Mouse (Mus musculus) heart, embryonic 15.5 days (tissue): ENCODE data around the gene Kank1. TPM values are rescaled to one million over a fixed set of nuclear protein-coding genes. Genes with fewer than 3 reads are reported as not detected.

Experiments used
- ATAC-seq: fragments of 200-750 bp; cut with Nextera tagmentation; replicated peaks from 2 replicates; pipeline ENCODE4 v1.8.0; 2017; ENCODE audit warnings: low read depth, moderate TSS enrichment; ENCODE audit not compliant: insufficient number of reproducible peaks, insufficient read depth, low FRiP score
- H3K27ac ChIP-seq: fragments of 300-500 bp; sonication (generic); 2 replicates; pipeline ENCODE4 v1.5.1; 2015; ENCODE audit warnings: mild to moderate bottlenecking, inconsistent platforms
- H3K27me3 ChIP-seq: fragments of 300-500 bp; sonication (generic); 2 replicates; pipeline ENCODE4 v1.6.1; 2015; ENCODE audit warnings: inconsistent platforms
- H3K36me3 ChIP-seq: fragments of 300-500 bp; sonication (generic); 2 replicates; pipeline ENCODE4 v1.6.1; 2015; ENCODE audit warnings: mild to moderate bottlenecking, inconsistent platforms
- H3K4me1 ChIP-seq: fragments of 300-500 bp; sonication (generic); replicated peaks from 2 replicates; pipeline ENCODE4 v1.6.1; 2015; ENCODE audit warnings: inconsistent platforms
- H3K4me2 ChIP-seq: fragments of 300-500 bp; sonication (generic); 2 replicates; pipeline ENCODE4 v1.6.1; 2015; ENCODE audit warnings: inconsistent platforms, mild to moderate bottlenecking, moderate library complexity
- H3K4me3 ChIP-seq: fragments of 300-500 bp; sonication (generic); 2 replicates; pipeline ENCODE4 v1.5.1; 2015; ENCODE audit warnings: mild to moderate bottlenecking, inconsistent platforms
- H3K9ac ChIP-seq: fragments of 300-500 bp; sonication (generic); 2 replicates; pipeline ENCODE4 v1.6.1; 2015; ENCODE audit warnings: mild to moderate bottlenecking, inconsistent platforms
- H3K9me3 ChIP-seq: fragments of 300-500 bp; sonication (generic); replicated peaks from 2 replicates; pipeline ENCODE4 v1.6.1; 2016; ENCODE audit warnings: inconsistent platforms
- WGBS: fragments of 180-500 bp; shearing (Covaris S2); methylation state at CpG from one replicate; pipeline ENCODE4 v1.1.7; 2015; ENCODE audit warnings: mixed read lengths; 5-methylcytosine and 5-hydroxymethylcytosine counted together
- polyA plus RNA-seq: library from polyadenylated mRNA; unstranded; fragments of >200 nt; fragmentation: Nextera tagmentation; extraction: Ambion mirVana; gene quantifications from 2 replicates; pipeline ENCODE4 v1.2.1, GENCODE M21; 2015

Kank1 gene
- polyA plus RNA-seq, 1 experiment from 2014 or later: 48.3 TPM

DNA sequence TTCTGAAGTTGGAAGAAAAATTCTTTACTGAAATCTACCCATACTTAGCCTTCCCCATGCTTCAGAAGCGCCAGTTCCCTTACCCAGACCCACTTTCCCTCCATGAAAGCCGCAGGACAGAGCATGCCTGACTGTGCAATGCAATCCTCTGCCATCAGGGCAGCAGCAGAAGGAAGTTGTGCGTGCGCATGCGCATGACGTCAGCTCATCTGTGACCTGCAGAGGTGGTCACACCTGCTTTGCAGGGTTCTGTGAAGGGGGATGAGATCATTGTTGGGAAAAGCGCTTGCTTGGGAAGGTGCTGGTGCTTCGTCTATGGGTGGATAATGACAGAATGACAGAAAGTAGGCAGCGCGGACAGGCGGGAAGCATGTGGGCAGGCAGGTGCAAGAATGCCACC, 155.4 kb downstream of the Kank1 start:
- no peaks in the 10 kb centered on the region for H3K9me3 ChIP-seq
- ATAC-seq: no peak
- H3K36me3 ChIP-seq: no peaks in the 10 kb centered on the region
- H3K4me3 ChIP-seq: no peak overlapping the region
- no peak overlapping the region for H3K4me2 ChIP-seq
- H3K9ac ChIP-seq: no peak overlapping the region
- no peak overlapping the region for H3K27ac ChIP-seq
- 85% methylated on average over 11 of the region's 11 CpGs for WGBS
- H3K4me1 ChIP-seq: peaks cover 25% of the 10 kb centered on the region
- no peaks in the 10 kb centered on the region for H3K27me3 ChIP-seq

DNA sequence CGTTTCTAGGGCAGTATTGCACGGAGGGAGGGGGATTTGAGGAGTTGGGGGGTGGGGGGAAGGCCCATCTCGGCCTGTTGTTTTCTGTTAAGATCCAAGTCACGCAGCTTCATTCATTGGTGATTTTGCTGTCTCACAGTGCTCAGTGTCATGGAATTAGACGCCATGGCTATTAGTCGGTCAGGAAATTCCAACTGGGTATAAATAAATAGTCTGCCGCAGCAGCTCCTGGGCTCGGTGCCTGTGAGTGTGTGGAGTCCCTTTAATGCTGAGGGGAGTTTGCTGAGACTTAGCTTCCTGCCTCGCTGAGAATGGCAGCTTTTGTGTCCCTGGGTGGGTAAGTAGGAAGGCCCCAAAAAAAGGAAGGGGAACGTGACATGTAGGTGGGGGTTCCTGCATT, 158.3 kb downstream of the Kank1 start:
- H3K27ac ChIP-seq: peak overlapping the region; percentile 91
- no peak overlapping the region; the same call in 1 of the 2 replicates for H3K9ac ChIP-seq
- H3K36me3 ChIP-seq: no peaks in the 10 kb centered on the region
- WGBS: 16% methylated on average over 10 of the region's 10 CpGs
- peak overlapping the region; percentile 57 for H3K4me2 ChIP-seq
- peak overlapping the region; percentile 18 for H3K4me3 ChIP-seq
- H3K27me3 ChIP-seq: no peaks in the 10 kb centered on the region
- ATAC-seq: peak; percentile 78
- H3K9me3 ChIP-seq: no peaks in the 10 kb centered on the region
- peaks cover 38% of the 10 kb centered on the region for H3K4me1 ChIP-seq

- H3K4me1 ChIP-seq: peaks cover 52% of the 10 kb centered on the region
- 81% methylated on average over 6 of the region's 6 CpGs for WGBS
- H3K27ac ChIP-seq: peak overlapping the region; percentile 14; the same call in 1 of the 2 replicates
- no peak overlapping the region for H3K4me2 ChIP-seq
- H3K27me3 ChIP-seq: no peaks in the 10 kb centered on the region
- no peak overlapping the region for H3K9ac ChIP-seq
- ATAC-seq: no peak
- no peak overlapping the region for H3K4me3 ChIP-seq
- no peaks in the 10 kb centered on the region for H3K36me3 ChIP-seq
- no peaks in the 10 kb centered on the region for H3K9me3 ChIP-seq
These were observed 160.0 kb downstream of the Kank1 start for GRCm38 (mm10) chr19:25396709-25397266.

GRCm38 (mm10) chr19:25399511-25400211, 162.9 kb downstream of the Kank1 start:
- Histone ChIP-seq H3K27me3 (no peaks in the 10 kb centered on the region), H3K4me2 (peak overlapping the region; percentile 49), H3K36me3 (no peaks in the 10 kb centered on the region), H3K4me3 (0 out of 2 replicates have a peak overlapping the region, but pooled peaks have one; percentile 6), H3K9me3 (no peaks in the 10 kb centered on the region), H3K4me1 (peaks cover 59% of the 10 kb centered on the region), H3K9ac (0 out of 2 replicates have a peak overlapping the region, but pooled peaks have one; percentile 16), H3K27ac (peak overlapping the region; percentile 80)
- ATAC-seq: peak; percentile 42; the same call in 1 of the 2 replicates
- 10% methylated on average over 9 of the region's 9 CpGs for WGBS

- Histone ChIP-seq H3K27me3 (no peaks in the 10 kb centered on the region), H3K9me3 (no peaks in the 10 kb centered on the region), H3K4me3 (no peak overlapping the region), H3K27ac (peak overlapping the region; percentile 80), H3K4me1 (peaks cover 53% of the 10 kb centered on the region), H3K9ac (no peak overlapping the region), H3K36me3 (no peaks in the 10 kb centered on the region), H3K4me2 (peak overlapping the region; percentile 49)
- WGBS: 36% methylated on average over 13 of the region's 13 CpGs
- ATAC-seq: peak; percentile 34
These were observed 163.6 kb downstream of the Kank1 start for GRCm38 (mm10) chr19:25400212-25400913.

DNA sequence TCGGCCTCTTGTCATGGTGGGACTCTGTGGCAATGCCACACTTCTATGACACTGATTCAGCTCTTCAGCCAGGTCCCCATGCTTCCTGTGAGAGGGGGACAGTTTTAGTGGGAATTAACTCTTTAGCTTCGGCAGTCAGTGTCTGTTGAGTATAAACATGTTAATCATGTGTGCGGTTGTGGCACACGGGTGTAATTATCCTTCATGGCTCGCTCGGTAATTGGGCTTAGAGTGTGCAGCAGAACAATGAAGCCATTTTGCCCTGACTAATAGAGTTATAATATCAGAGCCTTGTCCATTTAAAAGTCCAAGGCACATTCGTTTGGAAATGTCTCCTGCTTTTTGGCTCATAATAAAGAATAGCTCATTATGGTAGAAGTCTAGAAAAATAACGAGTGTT, 164.7 kb downstream of the Kank1 start:
- 76% methylated on average over 8 of the region's 8 CpGs for WGBS
- peaks cover 57% of the 10 kb centered on the region for H3K4me1 ChIP-seq
- no peaks in the 10 kb centered on the region for H3K36me3 ChIP-seq
- H3K27me3 ChIP-seq: no peaks in the 10 kb centered on the region
- H3K4me3 ChIP-seq: no peak overlapping the region
- no peaks in the 10 kb centered on the region for H3K9me3 ChIP-seq
- H3K9ac ChIP-seq: no peak overlapping the region
- no peak for ATAC-seq
- no peak overlapping the region for H3K4me2 ChIP-seq
- H3K27ac ChIP-seq: peak overlapping the region; percentile 12; the same call in 1 of the 2 replicates

DNA sequence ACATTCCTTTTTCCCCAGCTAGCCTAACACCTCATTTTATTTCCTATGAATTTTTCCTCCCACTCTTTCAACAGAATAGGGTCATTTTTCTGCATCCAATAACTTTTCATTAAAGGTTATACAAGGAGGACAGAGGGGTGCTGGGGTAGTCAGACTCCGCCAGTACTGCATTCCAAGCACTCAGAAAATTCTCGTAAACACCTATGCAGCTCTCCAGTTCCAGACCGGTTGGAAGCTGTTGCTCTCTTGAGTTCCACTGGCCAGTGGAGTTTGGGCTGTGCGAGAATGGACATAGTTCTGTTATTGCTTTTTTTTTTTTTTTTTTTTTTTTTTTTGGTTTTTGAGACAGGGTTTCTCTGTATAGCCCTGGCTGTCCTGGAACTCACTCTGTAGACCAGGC, 167.4 kb downstream of the Kank1 start:
- no peak overlapping the region for H3K4me3 ChIP-seq
- 59% methylated on average over 4 of the region's 4 CpGs for whole genome bisulfite sequencing
- no peak overlapping the region for H3K27ac ChIP-seq
- H3K4me2 ChIP-seq: no peak overlapping the region
- H3K9ac ChIP-seq: no peak overlapping the region
- H3K27me3 ChIP-seq: no peaks in the 10 kb centered on the region
- H3K4me1 ChIP-seq: peaks cover 63% of the 10 kb centered on the region
- H3K9me3 ChIP-seq: no peaks in the 10 kb centered on the region
- ATAC-seq: no peak
- peaks cover under 1% of the 10 kb centered on the region; the same call in 1 of the 2 replicates for H3K36me3 ChIP-seq

DNA sequence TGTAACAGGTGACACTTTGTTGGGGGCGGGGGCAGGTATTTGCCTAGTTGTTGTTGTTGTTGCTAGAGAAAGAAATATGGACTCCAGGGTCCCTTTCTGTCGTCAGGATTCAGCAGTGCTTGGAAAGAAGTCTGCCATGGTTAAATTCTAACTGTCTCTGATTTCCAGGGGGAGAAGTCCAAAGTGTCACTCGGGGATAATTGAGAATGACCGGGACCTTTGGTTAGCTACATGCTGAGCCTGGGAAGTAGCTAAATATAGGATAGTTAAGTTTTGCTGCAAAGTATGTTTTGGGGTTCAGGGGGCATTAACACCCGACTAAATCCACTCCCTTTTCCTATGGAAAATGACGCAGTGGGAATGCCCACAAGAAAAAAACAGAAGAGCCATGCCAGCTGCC, 169.2 kb downstream of the Kank1 start:
- no peaks in the 10 kb centered on the region for H3K27me3 ChIP-seq
- ATAC-seq: no peak
- H3K27ac ChIP-seq: peak overlapping the region; percentile 94
- peak overlapping the region; percentile 54 for H3K4me3 ChIP-seq
- H3K4me2 ChIP-seq: peak overlapping the region; percentile 81
- H3K9ac ChIP-seq: peak overlapping the region; percentile 68
- peaks cover 19% of the 10 kb centered on the region for H3K36me3 ChIP-seq
- H3K4me1 ChIP-seq: peaks cover 52% of the 10 kb centered on the region
- no peaks in the 10 kb centered on the region for H3K9me3 ChIP-seq
- WGBS: 30% methylated on average over 6 of the region's 6 CpGs

GRCm38 (mm10) chr19:25406481-25407184, 169.9 kb downstream of the Kank1 start:
- peaks cover 21% of the 10 kb centered on the region for H3K36me3 ChIP-seq
- peaks cover 53% of the 10 kb centered on the region for H3K4me1 ChIP-seq
- no peaks in the 10 kb centered on the region for H3K27me3 ChIP-seq
- H3K4me3 ChIP-seq: peak overlapping the region; percentile 54
- peak overlapping the region; percentile 94 for H3K27ac ChIP-seq
- WGBS: under 1% methylated on average over 28 of the region's 28 CpGs
- peak overlapping the region; percentile 81 for H3K4me2 ChIP-seq
- peak; percentile 79 for ATAC-seq
- H3K9ac ChIP-seq: peak overlapping the region; percentile 68
- no peaks in the 10 kb centered on the region for H3K9me3 ChIP-seq

DNA sequence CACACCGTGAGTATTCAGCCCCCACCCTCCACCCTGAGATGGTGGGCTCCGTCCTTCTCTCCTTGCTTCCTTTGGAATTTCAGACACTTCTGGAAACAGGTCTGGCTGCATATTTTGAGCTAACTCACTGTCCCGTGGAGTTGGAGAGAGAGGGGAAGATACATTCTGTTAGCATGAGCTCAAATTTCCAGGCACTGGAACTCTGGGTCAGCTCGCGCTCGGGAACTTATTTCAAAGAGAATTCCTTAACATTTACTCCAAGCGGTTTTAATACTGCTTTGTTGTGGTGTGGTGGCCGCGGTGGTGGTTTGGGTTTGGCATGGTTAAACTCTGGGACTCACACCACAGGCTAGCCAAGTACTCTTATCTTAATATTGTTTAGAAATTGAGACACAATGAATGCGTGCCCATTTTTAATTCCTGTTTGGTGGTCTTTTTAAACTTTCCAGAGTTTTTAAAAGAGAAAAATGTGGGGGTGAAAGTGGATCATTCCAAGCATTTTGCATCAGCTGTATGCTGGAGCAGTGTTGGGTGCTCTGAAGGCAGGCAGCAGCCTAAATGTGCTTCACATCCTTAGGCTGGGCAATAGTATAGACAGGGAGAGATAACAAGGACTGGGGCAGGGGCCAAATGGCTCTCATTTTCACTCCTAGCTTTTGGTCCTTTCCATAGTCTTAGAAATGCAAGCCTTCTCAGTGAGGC, 170.6 kb downstream of the Kank1 start:
- WGBS: 2% methylated on average over 10 of the region's 10 CpGs
- peak; percentile 47; the same call in 1 of the 2 replicates for ATAC-seq
- Histone ChIP-seq H3K9me3 (no peaks in the 10 kb centered on the region), H3K4me2 (peak overlapping the region; percentile 81), H3K27me3 (no peaks in the 10 kb centered on the region), H3K27ac (peak overlapping the region; percentile 94), H3K4me3 (peak overlapping the region; percentile 54), H3K4me1 (peaks cover 55% of the 10 kb centered on the region), H3K9ac (peak overlapping the region; percentile 68), H3K36me3 (peaks cover 21% of the 10 kb centered on the region)
